Mouse (Mus musculus) G1E (cell line): ENCODE measurements at regions not wholly inside any gene's neighbourhood (a gene's known extent, or its start where the extent isn't known, plus 50 kb on each side); places are given as distances from the start of the nearest gene placed in this dataset.

Experiments
- CTCF ChIP-seq: IDR thresholded peaks from 2 replicates; pipeline ENCODE4 v1.5.1; 2012; ENCODE audit warnings: low read depth, low read length, inconsistent platforms, mixed read lengths
- GATA1 ChIP-seq: IDR thresholded peaks from 2 replicates; pipeline ENCODE4 v1.6.1; 2012; ENCODE audit warnings: borderline replicate concordance, low read length, inconsistent platforms, mixed read lengths
- TAL1 ChIP-seq: conservative IDR thresholded peaks from 2 replicates; pipeline ENCODE4 v1.6.1; 2012; ENCODE audit warnings: low read depth, low read length, inconsistent platforms, mixed read lengths

GRCm38 (mm10) chr9:27739287-27739686, 51.3 kb upstream of the Opcml start:
- no peak for TF ChIP-seq CTCF
- TF ChIP-seq GATA1, result no peak
- no peak for TF ChIP-seq TAL1
